Mouse (Mus musculus): ENCODE measurements at regions not wholly inside any gene's neighbourhood (a gene's known extent, or its start where the extent isn't known, plus 50 kb on each side); places are given as distances from the start of the nearest gene placed in this dataset.

DNA sequence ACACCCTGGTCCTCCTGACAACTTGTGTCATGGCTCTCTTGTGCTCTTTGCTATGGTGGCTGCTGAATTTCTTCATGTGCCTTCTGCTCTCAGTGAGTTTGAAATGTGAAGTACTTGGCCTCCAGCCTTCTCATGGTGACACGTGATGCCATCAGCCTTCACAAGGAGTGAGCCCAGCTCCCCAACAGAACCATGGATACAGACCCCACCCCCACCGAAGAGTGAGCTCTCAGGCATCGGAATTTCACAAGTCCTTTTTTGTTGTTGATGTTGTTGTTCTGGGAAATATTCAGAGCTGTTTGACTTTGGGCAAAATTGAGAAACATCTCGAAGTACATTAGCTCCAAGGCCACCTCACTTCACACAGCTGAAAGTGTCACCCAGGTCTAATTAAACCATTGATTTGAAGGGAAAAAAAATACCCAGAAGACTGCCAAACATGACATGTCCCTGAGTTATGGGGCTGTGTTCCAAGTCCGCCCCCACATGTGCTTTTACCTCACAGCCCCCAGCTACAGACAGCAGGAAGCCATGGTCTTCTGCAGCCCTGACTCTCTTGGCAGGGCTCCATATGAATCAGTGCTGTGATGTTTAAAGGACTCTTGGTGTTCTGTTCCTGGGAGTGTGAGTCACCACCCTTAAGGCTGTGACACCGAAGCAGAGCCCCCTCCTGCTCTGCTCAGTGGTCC, 205.2 kb upstream of the A230072I06Rik start:
- TF ChIP-seq JUND (conservative IDR thresholded peaks at IDR 0.05; ENCODE audit: low read depth, low read length): no peak
- TF ChIP-seq ZKSCAN1 (IDR thresholded peaks at IDR 0.05; ENCODE audit: borderline replicate concordance, low read depth, low read length): no peak
- no peak for TF ChIP-seq CTCF (conservative IDR thresholded peaks at IDR 0.05 in 1 of 2, IDR thresholded peaks at IDR 0.05 in 1 of 2; ENCODE audit: low read depth in 2 of 2, low read length in 2 of 2)
- TF ChIP-seq MEF2A (IDR thresholded peaks at IDR 0.05; ENCODE audit: borderline replicate concordance, low read depth, low read length): no peak
- no peak for TF ChIP-seq EP300 (IDR thresholded peaks at IDR 0.05; ENCODE audit: low read length)
